Mouse (Mus musculus) left cerebral cortex, adult 2 months (tissue): ENCODE measurements around the gene Tmigd3. TPM values are rescaled to one million over a fixed set of nuclear protein-coding genes. Genes with fewer than 3 reads are reported as not detected.
A peak's percentile ranks its signal among the peaks of the same experiment; 100 is the strongest.

Experiments used
- DNase-seq, 2 experiments: peaks; one replicate each; pipeline ENCODE4 v3.0.0; 2021 to 2022; ENCODE audit warnings: low spot score in 2 of 2, mixed read lengths in 1 of 2; ENCODE audit errors: extremely low spot score in 1 of 2
- H3K27ac ChIP-seq: fragments of 200-600 bp; 2 replicates; pipeline ENCODE4 v1.8.1; 2022
- H3K4me3 ChIP-seq: fragments of 200-600 bp; 2 replicates; pipeline ENCODE4 v1.8.1; 2022
- CTCF ChIP-seq: fragments of 200-600 bp; IDR thresholded peaks from 2 replicates; pipeline ENCODE4 v1.8.1; 2022; ENCODE audit warnings: antibody characterized with exemption, mild to moderate bottlenecking, moderate library complexity
- intact Hi-C: fragments of 180-260 bp; cut with DNase I; formaldehyde crosslinking; loops from one replicate; pipeline ENCODE4 v1.15.1; 2025
- total RNA-seq, 2 experiments: library from RNA; stranded (reverse); gene quantifications; 2 replicates each; pipeline ENCODE4 v1.2.3; 2021

The Tmigd3 gene
- total RNA-seq, 2 experiments from 2014 or later = 0.75 TPM; not detected in 1

- intact Hi-C loops = loop anchor here (2.0 kb wide), 1 partner anchor 272 kb away; the partner anchor contains the start of gene Ddx20
- TF ChIP-seq CTCF = no peak
- Histone ChIP-seq H3K4me3 (peak within 1 kb of the TSS; percentile 98), H3K27ac (peak within 1 kb of the TSS; percentile 98)
- DNase-seq = peak; percentile 91 to 94
These were observed 88.4 kb downstream of the Tmigd3 start, which contains the start of gene Wdr77 for GRCm38 (mm10) chr3:105958974-105959580. Wdr77 (plus strand) TSS chr3:105959369.

- no peak for TF ChIP-seq CTCF
- H3K27ac ChIP-seq = peak overlapping the region; percentile 85
- peak overlapping the region; percentile 98 for H3K4me3 ChIP-seq
- intact Hi-C loops = loop anchor here (2.0 kb wide), 1 partner anchor 273 kb away; the partner anchor contains the start of gene Ddx20
- DNase-seq = no peak
These were observed 88.9 kb downstream of the Tmigd3 start for GRCm38 (mm10) chr3:105959585-105959984.

- intact Hi-C loops = loop anchor here (2.0 kb wide), 1 partner anchor 273 kb away; the partner anchor contains the start of gene Ddx20
- Histone ChIP-seq H3K27ac (peak within 1 kb of the TSS; percentile 98), H3K4me3 (peak within 1 kb of the TSS; percentile 98)
- no peak for DNase-seq
- no peak for TF ChIP-seq CTCF
These were observed 89.3 kb downstream of the Tmigd3 start, which contains the start of gene Atp5f1 for GRCm38 (mm10) chr3:105959999-105960398. Atp5f1 (minus strand) TSS chr3:105960099.

GRCm38 (mm10) chr3:105960700-105961099, 90.0 kb downstream of the Tmigd3 start:
- no peak for DNase-seq
- Histone ChIP-seq H3K27ac (no peak overlapping the region), H3K4me3 (no peak overlapping the region)
- peak; percentile 37 for TF ChIP-seq CTCF
- intact Hi-C loops = no loop called here

GRCm38 (mm10) chr3:105971831-105972446, 101.2 kb downstream of the Tmigd3 start:
- Histone ChIP-seq H3K27ac (no peak overlapping the region), H3K4me3 (no peak overlapping the region)
- DNase-seq = no peak
- intact Hi-C loops = no loop called here
- TF ChIP-seq CTCF = no peak

- Histone ChIP-seq H3K27ac (no peak within 1 kb of the TSS), H3K4me3 (no peak within 1 kb of the TSS)
- DNase-seq = no peak
- no peak for TF ChIP-seq CTCF
- intact Hi-C loops = no loop called here
These were observed 102.7 kb downstream of the Tmigd3 start, which contains the start of gene Ovgp1 for GRCm38 (mm10) chr3:105973411-105973810. Ovgp1 (plus strand) TSS chr3:105973711.

Other genes with a start within 250 kb of the Tmigd3 start
- 10 to 100 TPM; 11.7 to 12.4 TPM for gene Ddx20, start 183.3 kb upstream of the Tmigd3 start, total RNA-seq
- 100 to 1,000 TPM; 115 to 118 TPM for gene Inka2, start 166.3 kb upstream of the Tmigd3 start, total RNA-seq
- gene Rap1a, start 69.6 kb upstream of the Tmigd3 start, total RNA-seq = 10 to 100 TPM; 63.7 to 64.7 TPM
- gene Adora3, start within 50 bp of the Tmigd3 start, total RNA-seq = 1 to 10 TPM in 1 of 2 experiments, under 1 TPM in 1; 0.66 to 1.1 TPM
- 1 to 10 TPM in 1 of 2 experiments, under 1 TPM in 1; 0.84 to 1.5 TPM for gene I830077J02Rik, start 61.8 kb downstream of the Tmigd3 start, total RNA-seq
- 10 to 100 TPM; 50.1 to 50.2 TPM for gene Wdr77, start 88.5 kb downstream of the Tmigd3 start, total RNA-seq
- 100 to 1,000 TPM; 228 to 249 TPM for gene Atp5f1, start 89.2 kb downstream of the Tmigd3 start, total RNA-seq
- gene Ovgp1, start 102.8 kb downstream of the Tmigd3 start, total RNA-seq = 1 to 10 TPM; 2.6 to 2.7 TPM
- gene Pifo, start 143.7 kb downstream of the Tmigd3 start, total RNA-seq = under 1 TPM in 1 of 2 experiments, not detected in 1; 0.79 TPM
- not detected for gene Chil5, start 161.9 kb downstream of the Tmigd3 start, total RNA-seq
- gene Chia1, start 242.3 kb downstream of the Tmigd3 start, total RNA-seq = under 1 TPM; 0.68 to 0.82 TPM